Mouse (Mus musculus) heart, postnatal 0 days (tissue): ENCODE measurements around the gene Lmx1a. TPM values are rescaled to one million over a fixed set of nuclear protein-coding genes. Genes with fewer than 3 reads are reported as not detected.

ENCODE experiments used
- ATAC-seq: fragments of 200-750 bp; cut with Nextera tagmentation; 2 replicates; pipeline ENCODE4 v1.8.0; 2017; ENCODE audit warnings: low read depth, moderate number of reproducible peaks, moderate library complexity; ENCODE audit not compliant: insufficient read depth
- DNase-seq: peaks from one replicate; pipeline ENCODE4 v3.0.0-alpha.2; 2016; ENCODE audit warnings: low spot score
- H3K27ac ChIP-seq: fragments of 300-500 bp; sonication (generic); 2 replicates; pipeline ENCODE4 v1.5.1; 2014; ENCODE audit warnings: low read depth, mild to moderate bottlenecking
- H3K27me3 ChIP-seq: fragments of 300-500 bp; sonication (generic); 2 replicates; pipeline ENCODE4 v1.6.1; 2014; ENCODE audit warnings: low read length, mixed read lengths; ENCODE audit not compliant: control insufficient read depth, insufficient read depth
- H3K36me3 ChIP-seq: fragments of 300-500 bp; sonication (generic); replicated peaks from 2 replicates; pipeline ENCODE4 v1.6.1; 2014; ENCODE audit warnings: low read length, mixed read lengths; ENCODE audit not compliant: control insufficient read depth, insufficient read depth
- H3K4me1 ChIP-seq: fragments of 300-500 bp; sonication (generic); 2 replicates; pipeline ENCODE4 v1.6.1; 2014; ENCODE audit warnings: antibody characterized with exemption; ENCODE audit not compliant: control insufficient read depth, insufficient read depth
- H3K4me2 ChIP-seq: fragments of 300-500 bp; sonication (generic); 2 replicates; pipeline ENCODE4 v1.6.1; 2014; ENCODE audit warnings: low read depth, mild to moderate bottlenecking, low read length, moderate library complexity
- H3K4me3 ChIP-seq: fragments of 300-500 bp; sonication (generic); 2 replicates; pipeline ENCODE4 v1.5.1; 2014; ENCODE audit warnings: low read depth, low read length
- H3K9ac ChIP-seq: fragments of 300-500 bp; sonication (generic); replicated peaks from 2 replicates; pipeline ENCODE4 v1.6.1; 2014; ENCODE audit warnings: low read depth, low read length, mixed read lengths
- H3K9me3 ChIP-seq: fragments of 300-500 bp; sonication (generic); replicated peaks from 2 replicates; pipeline ENCODE4 v1.6.1; 2016; ENCODE audit warnings: low read length; ENCODE audit not compliant: control insufficient read depth
- CTCF ChIP-seq: IDR thresholded peaks from 2 replicates; pipeline ENCODE4 v1.5.1; 2016; ENCODE audit warnings: antibody characterized with exemption, control low read depth, low read depth
- EP300 ChIP-seq: IDR thresholded peaks from 2 replicates; pipeline ENCODE4 v1.6.1; 2016; ENCODE audit warnings: antibody characterized with exemption, low read depth
- WGBS: fragments of 180-500 bp; shearing (Covaris S2); extraction: QIAGEN DNeasy Blood & Tissue Kit; methylation state at CpG from one replicate; pipeline ENCODE4 v1.1.7; 2014; 5-methylcytosine and 5-hydroxymethylcytosine counted together
- polyA plus RNA-seq: library from polyadenylated mRNA; unstranded; fragments of >200 nt; fragmentation: Nextera tagmentation; extraction: Ambion mirVana; gene quantifications from 2 replicates; pipeline ENCODE4 v1.2.1, GENCODE M21; 2015
- total RNA-seq: library from RNA; depleted of rRNA; stranded (reverse); fragments of >200 nt; gene quantifications from 2 replicates; pipeline ENCODE4 v1.2.3, GENCODE M21; 2014; ENCODE audit warnings: low replicate concordance

Gene Lmx1a
- total and polyA plus RNA-seq, 2 experiments from 2014 or later, result 0.04 TPM; not detected in 1

GRCm38 (mm10) chr1:167688001-167688346, 1.1 kb upstream of the Lmx1a start:
- Histone ChIP-seq H3K36me3 (no peaks in the 10 kb centered on the region), H3K4me3 (peak overlapping the region; percentile 46), H3K9me3 (0 out of 2 replicates have a peak, but pooled peaks cover 7% of the 10 kb centered on the region), H3K9ac (no peak overlapping the region), H3K27ac (no peak overlapping the region), H3K4me2 (peak overlapping the region; percentile 91), H3K27me3 (peaks cover 80% of the 10 kb centered on the region), H3K4me1 (no peaks in the 10 kb centered on the region)
- WGBS, result under 1% methylated on average over 8 of the region's 8 CpGs
- no peak for DNase-seq
- ATAC-seq, result no peak
- TF ChIP-seq EP300 (no peak), CTCF (no peak)

GRCm38 (mm10) chr1:167688347-167689231, 448 bp upstream of the Lmx1a start:
- Histone ChIP-seq H3K36me3 (no peaks in the 10 kb centered on the region), H3K4me3 (peak overlapping the region; percentile 46), H3K9me3 (0 out of 2 replicates have a peak, but pooled peaks cover 7% of the 10 kb centered on the region), H3K4me1 (no peaks in the 10 kb centered on the region), H3K4me2 (peak overlapping the region; percentile 91), H3K27me3 (peaks cover 86% of the 10 kb centered on the region), H3K27ac (no peak overlapping the region), H3K9ac (0 out of 2 replicates have a peak overlapping the region, but pooled peaks have one; percentile 33)
- under 1% methylated on average over 73 of the region's 98 CpGs for WGBS
- peak; percentile 27 for ATAC-seq
- no peak for DNase-seq
- no peak for TF ChIP-seq EP300
- TF ChIP-seq CTCF, result no peak

- H3K4me1 ChIP-seq, result no peaks in the 10 kb centered on the region
- H3K4me3 ChIP-seq, result peak overlapping the region; percentile 46
- H3K9ac ChIP-seq, result no peak overlapping the region
- no peak overlapping the region for H3K27ac ChIP-seq
- 3% methylated on average over 36 of the region's 36 CpGs for WGBS
- ATAC-seq (peak; percentile 24; the same call in 1 of the 2 replicates), DNase-seq (no peak)
- H3K4me2 ChIP-seq, result peak overlapping the region; percentile 91
- H3K36me3 ChIP-seq, result no peaks in the 10 kb centered on the region
- 0 out of 2 replicates have a peak, but pooled peaks cover 4% of the 10 kb centered on the region for H3K9me3 ChIP-seq
- no peak for TF ChIP-seq CTCF
- no peak for TF ChIP-seq EP300
- H3K27me3 ChIP-seq, result peaks cover 94% of the 10 kb centered on the region
Observed at GRCm38 (mm10) chr1:167689262-167690137, 463 bp downstream of the Lmx1a start.

- H3K4me2 ChIP-seq, result no peak overlapping the region
- H3K27me3 ChIP-seq, result peaks cover 97% of the 10 kb centered on the region
- no peak overlapping the region for H3K27ac ChIP-seq
- no peak overlapping the region for H3K4me3 ChIP-seq
- no peak for ATAC-seq
- no peaks in the 10 kb centered on the region for H3K9me3 ChIP-seq
- H3K9ac ChIP-seq, result no peak overlapping the region
- H3K36me3 ChIP-seq, result no peaks in the 10 kb centered on the region
- H3K4me1 ChIP-seq, result no peaks in the 10 kb centered on the region
- WGBS, result 6% methylated on average over 17 of the region's 17 CpGs
- no peak for TF ChIP-seq CTCF
- no peak for TF ChIP-seq EP300
- no peak for DNase-seq
Observed at GRCm38 (mm10) chr1:167690138-167690710, 1.2 kb downstream of the Lmx1a start.
